Mouse (Mus musculus): ENCODE results near the gene Cyct.

DNA sequence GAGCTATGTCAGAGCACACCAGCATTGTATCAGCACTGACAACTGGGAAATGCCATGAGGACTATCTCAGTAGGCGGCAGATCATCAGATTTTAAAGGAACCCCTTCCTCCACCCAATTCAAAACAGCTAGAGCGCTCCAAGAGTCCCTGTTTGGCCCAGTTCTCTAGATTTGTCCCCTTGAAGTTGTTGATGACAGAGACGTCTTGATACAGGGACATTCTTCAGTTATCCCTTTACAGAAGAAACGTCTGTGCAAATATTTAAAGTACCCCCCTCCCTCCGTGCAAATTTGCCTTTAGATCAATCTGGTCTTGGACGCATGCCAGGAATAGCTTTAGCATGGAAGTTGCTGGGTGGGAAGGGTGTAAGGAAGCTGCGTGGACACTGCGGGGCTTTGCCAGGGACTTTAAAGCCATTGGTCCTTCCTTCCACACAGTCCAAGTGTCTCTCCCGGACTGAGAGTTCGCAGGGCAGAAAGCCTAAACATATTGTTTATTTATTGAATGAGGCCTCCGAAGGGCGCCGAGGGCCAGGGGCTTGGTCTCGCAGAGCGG lies 45.4 kb upstream of the Cyct start:
- TF ChIP-seq POLR2A (IDR thresholded peaks at IDR 0.05; ENCODE audit: insufficient read depth, low read length) (no peak), CTCF (IDR thresholded peaks at IDR 0.05; ENCODE audit: low read depth, low read length) (no peak)
